Mouse (Mus musculus) heart, postnatal 0 days (tissue): ENCODE results near the gene Accs.

Experiments
- CTCF ChIP-seq: IDR thresholded peaks from 2 replicates; pipeline ENCODE4 v1.5.1; 2016; ENCODE audit warnings: antibody characterized with exemption, control low read depth, low read depth
- EP300 ChIP-seq: IDR thresholded peaks from 2 replicates; pipeline ENCODE4 v1.6.1; 2016; ENCODE audit warnings: antibody characterized with exemption, low read depth

GRCm38 (mm10) chr2:93817791-93818190 is 32.0 kb downstream of the Accs start:
- TF ChIP-seq CTCF (no peak), EP300 (no peak)
